Mouse (Mus musculus) lung, embryonic 14.5 days (tissue): ENCODE measurements around the gene Wscd2. TPM values are rescaled to one million over a fixed set of nuclear protein-coding genes. Genes with fewer than 3 reads are reported as not detected.

ENCODE experiments used
- ATAC-seq: fragments of 200-750 bp; cut with Nextera tagmentation; 2 replicates; pipeline ENCODE4 v1.8.0; 2017; ENCODE audit warnings: mild to moderate bottlenecking, moderate TSS enrichment, moderate library complexity; ENCODE audit not compliant: insufficient read depth
- DNase-seq: peaks from one replicate; pipeline ENCODE4 v3.0.0-alpha.2; 2015
- H3K27ac ChIP-seq: fragments of 300-500 bp; sonication (generic); 2 replicates; pipeline ENCODE4 v1.5.1; 2014; ENCODE audit warnings: low read depth, mild to moderate bottlenecking, moderate library complexity
- H3K27me3 ChIP-seq: fragments of 300-500 bp; sonication (generic); 2 replicates; pipeline ENCODE4 v1.6.1; 2014; ENCODE audit warnings: low read length, control low read depth; ENCODE audit not compliant: insufficient read depth
- H3K36me3 ChIP-seq: fragments of 300-500 bp; sonication (generic); 2 replicates; pipeline ENCODE4 v1.6.1; 2014; ENCODE audit warnings: control low read depth; ENCODE audit not compliant: insufficient read depth
- H3K4me1 ChIP-seq: fragments of 300-500 bp; sonication (generic); 2 replicates; pipeline ENCODE4 v1.6.1; 2014; ENCODE audit warnings: antibody characterized with exemption, control low read depth; ENCODE audit not compliant: insufficient read depth
- H3K4me2 ChIP-seq: fragments of 300-500 bp; sonication (generic); 2 replicates; pipeline ENCODE4 v1.6.1; 2014; ENCODE audit warnings: mild to moderate bottlenecking
- H3K4me3 ChIP-seq: fragments of 300-500 bp; sonication (generic); 2 replicates; pipeline ENCODE4 v1.5.1; 2014; ENCODE audit warnings: low read depth, low read length
- H3K9ac ChIP-seq: fragments of 300-500 bp; sonication (generic); 2 replicates; pipeline ENCODE4 v1.6.1; 2014
- H3K9me3 ChIP-seq: fragments of 300-500 bp; sonication (generic); 2 replicates; pipeline ENCODE4 v1.6.1; 2016; ENCODE audit warnings: low read depth, low read length, control low read depth
- CTCF ChIP-seq: IDR thresholded peaks from 2 replicates; pipeline ENCODE4 v1.5.1; 2016; ENCODE audit warnings: antibody characterized with exemption, low read depth
- WGBS: fragments of 180-500 bp; shearing (Covaris S2); extraction: QIAGEN DNeasy Blood & Tissue Kit; methylation state at CpG from one replicate; pipeline ENCODE4 v1.1.7; 2014; 5-methylcytosine and 5-hydroxymethylcytosine counted together
- polyA plus RNA-seq: library from polyadenylated mRNA; unstranded; fragments of >200 nt; fragmentation: Nextera tagmentation; extraction: Ambion mirVana; gene quantifications from 2 replicates; pipeline ENCODE4 v1.2.1, GENCODE M21; 2014

Wscd2 gene
- polyA plus RNA-seq, 1 experiment from 2014 or later, result 6.4 TPM

DNA sequence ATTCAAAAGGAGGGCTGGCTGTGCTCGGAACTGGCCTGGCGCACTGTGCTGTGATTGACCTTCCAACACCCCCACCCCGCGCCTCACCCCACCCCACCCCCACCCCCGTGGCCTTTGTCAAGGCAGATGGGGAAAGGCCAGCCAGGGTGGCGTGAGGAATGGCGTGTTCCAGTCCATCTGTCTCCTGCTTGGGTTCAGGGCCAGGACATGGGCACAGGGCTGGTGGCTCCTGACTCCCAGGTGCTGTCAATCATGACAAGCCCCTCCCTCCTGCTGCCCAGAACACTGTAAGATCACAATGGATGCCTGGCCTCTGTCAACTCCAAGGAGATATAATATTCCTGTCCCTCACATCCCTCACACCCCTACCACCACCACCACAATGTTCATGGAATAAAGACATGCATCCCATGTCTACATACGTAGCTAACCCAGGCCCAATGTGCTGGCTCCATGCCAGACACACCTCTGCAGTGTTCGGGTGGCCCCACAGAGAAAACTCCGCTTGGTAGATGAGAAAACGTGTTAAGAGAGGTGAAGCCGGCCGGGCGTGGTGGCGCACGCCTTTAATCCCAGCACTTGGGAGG lies 130.1 kb downstream of the Wscd2 start:
- H3K4me2 ChIP-seq, result no peak overlapping the region
- no peak for ATAC-seq
- no peak overlapping the region for H3K9ac ChIP-seq
- H3K4me3 ChIP-seq, result no peak overlapping the region
- no peak for TF ChIP-seq CTCF
- H3K4me1 ChIP-seq, result no peaks in the 10 kb centered on the region
- H3K36me3 ChIP-seq, result no peaks in the 10 kb centered on the region
- no peaks in the 10 kb centered on the region for H3K9me3 ChIP-seq
- H3K27ac ChIP-seq, result no peak overlapping the region
- no peaks in the 10 kb centered on the region for H3K27me3 ChIP-seq
- no peak for DNase-seq
- 54% methylated on average over 16 of the region's 16 CpGs for WGBS

DNA sequence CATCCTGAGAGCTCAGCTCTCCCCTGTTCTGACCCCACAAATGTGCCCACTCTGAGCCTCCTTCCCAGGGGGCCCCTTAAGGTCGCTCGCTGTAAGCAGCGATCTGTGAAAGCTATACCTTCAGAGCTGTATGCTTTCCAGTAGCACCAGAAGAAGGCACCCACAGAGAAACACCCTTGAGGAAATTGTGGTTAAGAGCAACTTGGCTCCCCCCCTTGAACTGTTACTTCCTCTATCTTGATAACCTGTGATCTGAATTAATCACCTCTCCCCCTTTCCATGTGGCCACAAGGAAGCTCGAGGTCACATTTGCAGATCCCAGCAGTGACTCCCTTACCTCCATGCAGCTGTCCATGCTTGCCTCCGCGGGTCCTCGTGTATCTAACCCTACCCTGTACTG lies 130.9 kb downstream of the Wscd2 start:
- H3K27ac ChIP-seq, result no peak overlapping the region
- no peak for DNase-seq
- no peak for TF ChIP-seq CTCF
- H3K36me3 ChIP-seq, result no peaks in the 10 kb centered on the region
- H3K4me1 ChIP-seq, result no peaks in the 10 kb centered on the region
- no peak overlapping the region for H3K9ac ChIP-seq
- H3K4me2 ChIP-seq, result no peak overlapping the region
- no peak overlapping the region for H3K4me3 ChIP-seq
- ATAC-seq, result no peak
- no peaks in the 10 kb centered on the region for H3K27me3 ChIP-seq
- 56% methylated on average over 7 of the region's 7 CpGs for WGBS
- H3K9me3 ChIP-seq, result no peaks in the 10 kb centered on the region

DNA sequence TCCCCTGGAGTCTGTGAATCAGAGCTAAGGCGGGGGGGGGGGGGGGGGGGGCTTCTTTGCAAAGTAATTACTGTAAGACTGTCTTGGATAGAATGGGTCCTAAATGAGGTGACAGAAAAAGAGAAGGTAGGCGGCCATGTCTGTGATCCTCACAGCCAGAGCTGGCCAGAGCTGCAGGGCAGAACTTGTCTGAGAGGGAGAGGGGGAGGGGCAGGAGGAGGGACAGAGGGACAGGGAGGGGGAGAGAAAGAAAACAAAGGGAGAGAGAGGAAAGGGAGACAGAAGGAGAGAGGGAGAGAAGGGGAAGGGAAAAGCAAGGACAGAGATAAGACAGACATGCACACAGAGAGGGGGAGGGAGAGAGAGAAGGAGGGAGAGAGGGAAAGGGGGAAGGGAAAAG lies 132.9 kb downstream of the Wscd2 start:
- H3K27me3 ChIP-seq, result 0 out of 2 replicates have a peak, but pooled peaks cover 2% of the 10 kb centered on the region
- H3K4me3 ChIP-seq, result no peak overlapping the region
- DNase-seq (no peak), ATAC-seq (no peak; the same call in 1 of the 2 replicates)
- no peak for TF ChIP-seq CTCF
- peaks cover 7% of the 10 kb centered on the region; the same call in 1 of the 2 replicates for H3K4me1 ChIP-seq
- H3K9ac ChIP-seq, result no peak overlapping the region
- no peak overlapping the region for H3K27ac ChIP-seq
- no peaks in the 10 kb centered on the region for H3K9me3 ChIP-seq
- no peaks in the 10 kb centered on the region for H3K36me3 ChIP-seq
- 12% methylated on average over 2 of the region's 2 CpGs for WGBS
- no peak overlapping the region for H3K4me2 ChIP-seq

DNA sequence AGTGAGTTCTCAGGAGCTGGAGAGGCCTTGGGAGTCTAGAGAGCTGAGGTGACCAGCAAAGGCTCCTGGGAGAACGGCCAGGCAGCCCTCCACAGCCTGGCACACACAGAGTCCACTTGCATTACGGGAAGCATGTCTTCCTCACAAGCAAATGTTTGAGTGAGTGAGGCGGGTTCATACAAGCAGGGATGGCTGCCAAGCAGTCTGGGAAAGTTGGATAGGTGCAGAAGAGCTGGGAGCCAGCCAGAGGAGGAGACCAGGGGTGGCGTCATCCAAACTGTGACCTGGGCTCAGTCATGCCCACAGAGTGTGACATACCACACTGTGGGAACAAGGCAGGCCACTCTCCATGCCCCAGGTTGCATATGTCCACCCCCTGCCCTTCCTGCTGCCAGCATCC lies 134.9 kb downstream of the Wscd2 start:
- 67% methylated on average over 4 of the region's 4 CpGs for WGBS
- H3K36me3 ChIP-seq, result no peaks in the 10 kb centered on the region

DNA sequence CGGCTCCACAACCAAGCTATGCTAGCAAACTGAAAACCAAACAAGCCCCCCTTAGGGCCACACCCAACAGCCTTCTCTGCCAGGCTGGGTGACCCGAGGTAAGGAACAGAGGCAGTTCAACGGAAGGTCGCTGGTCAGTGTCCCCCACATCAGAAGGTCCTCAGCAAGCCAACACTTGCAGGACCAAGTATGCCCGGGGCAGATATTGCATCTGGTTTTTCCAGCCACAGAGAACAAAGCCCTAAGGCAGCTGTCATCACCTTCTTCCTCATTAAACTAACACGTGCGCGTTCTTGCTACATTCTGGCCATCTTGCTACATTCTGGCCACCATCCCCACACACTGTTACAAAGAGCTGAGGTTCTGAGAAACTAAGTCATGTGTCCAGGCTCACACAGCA lies 136.2 kb downstream of the Wscd2 start:
- 45% methylated on average over 8 of the region's 8 CpGs for WGBS
- no peaks in the 10 kb centered on the region for H3K36me3 ChIP-seq
- 0 out of 2 replicates have a peak, but pooled peaks cover 2% of the 10 kb centered on the region for H3K27me3 ChIP-seq
- H3K4me2 ChIP-seq, result no peak overlapping the region
- H3K9me3 ChIP-seq, result no peaks in the 10 kb centered on the region
- H3K27ac ChIP-seq, result no peak overlapping the region
- TF ChIP-seq CTCF, result no peak
- ATAC-seq (no peak), DNase-seq (peak; percentile 57)
- H3K4me1 ChIP-seq, result peaks cover 21% of the 10 kb centered on the region
- no peak overlapping the region for H3K4me3 ChIP-seq
- no peak overlapping the region for H3K9ac ChIP-seq

More for the DNA sequence above, 134.9 kb downstream of the Wscd2 start:
- Histone ChIP-seq H3K9me3 (no peaks in the 10 kb centered on the region), H3K27me3 (0 out of 2 replicates have a peak, but pooled peaks cover 2% of the 10 kb centered on the region), H3K27ac (no peak overlapping the region), H3K4me1 (peaks cover 16% of the 10 kb centered on the region), H3K9ac (no peak overlapping the region), H3K4me3 (no peak overlapping the region), H3K4me2 (no peak overlapping the region)
- no peak for DNase-seq
- ATAC-seq, result no peak
- TF ChIP-seq CTCF, result no peak

DNA sequence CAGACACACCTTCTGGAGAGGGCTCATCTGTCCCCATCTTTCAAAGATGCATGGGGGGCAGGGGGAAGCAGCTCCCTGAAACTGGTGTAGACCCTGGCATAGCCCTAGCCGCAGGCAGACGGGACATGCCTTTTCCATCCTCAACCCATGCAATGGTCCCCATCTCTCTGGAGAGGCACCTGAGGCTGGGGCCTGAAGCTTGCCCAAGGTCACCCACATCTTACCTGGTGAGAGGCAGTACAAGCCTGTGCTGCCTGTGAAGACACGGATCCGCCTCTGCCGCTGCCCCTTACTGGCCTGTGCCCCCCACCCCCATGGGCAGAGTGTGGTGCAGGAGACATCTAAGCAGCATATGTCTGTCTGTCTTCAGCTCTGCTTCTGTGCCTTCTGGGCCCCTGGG lies 136.9 kb downstream of the Wscd2 start:
- ATAC-seq (no peak), DNase-seq (no peak)
- H3K36me3 ChIP-seq, result no peaks in the 10 kb centered on the region
- H3K9ac ChIP-seq, result no peak overlapping the region
- 67% methylated on average over 5 of the region's 5 CpGs for WGBS
- H3K4me3 ChIP-seq, result no peak overlapping the region
- no peak overlapping the region for H3K27ac ChIP-seq
- no peak for TF ChIP-seq CTCF
- H3K9me3 ChIP-seq, result no peaks in the 10 kb centered on the region
- 0 out of 2 replicates have a peak, but pooled peaks cover 2% of the 10 kb centered on the region for H3K27me3 ChIP-seq
- H3K4me2 ChIP-seq, result no peak overlapping the region
- H3K4me1 ChIP-seq, result peaks cover 23% of the 10 kb centered on the region

DNA sequence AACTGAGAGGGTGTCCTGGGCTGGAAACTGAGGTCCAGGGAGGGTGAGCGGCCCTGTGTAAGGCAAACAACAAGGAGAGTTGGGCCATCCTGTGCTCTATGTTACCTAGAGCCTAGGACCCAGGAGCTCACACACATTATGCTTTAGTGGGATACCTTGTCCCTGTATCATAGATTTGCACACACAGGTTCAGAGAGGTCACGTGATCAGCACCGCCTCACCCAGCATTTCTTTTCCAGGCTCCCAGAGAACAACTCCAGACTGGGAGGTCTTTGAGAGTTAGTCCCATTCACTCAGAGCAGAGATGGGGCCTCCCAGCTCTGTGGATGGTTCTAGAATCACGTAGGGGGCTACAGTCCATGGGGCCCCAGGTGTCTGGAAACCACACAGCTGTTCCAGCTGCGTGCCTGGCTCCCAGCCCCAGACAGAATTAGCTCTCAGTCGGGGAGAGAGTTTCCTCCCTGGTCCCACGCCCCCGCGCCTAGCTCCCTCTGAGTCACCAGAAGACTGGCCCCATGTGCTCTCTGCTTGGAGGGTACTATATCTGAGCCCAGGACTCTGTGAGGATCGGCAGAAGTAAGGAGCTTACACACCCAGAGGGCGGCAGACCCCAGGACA lies 137.8 kb downstream of the Wscd2 start:
- peak overlapping the region; percentile 43; the same call in 1 of the 2 replicates for H3K27ac ChIP-seq
- no peaks in the 10 kb centered on the region for H3K36me3 ChIP-seq
- WGBS, result 27% methylated on average over 11 of the region's 11 CpGs
- 0 out of 2 replicates have a peak, but pooled peaks cover 2% of the 10 kb centered on the region for H3K27me3 ChIP-seq
- no peaks in the 10 kb centered on the region for H3K9me3 ChIP-seq
- no peak overlapping the region for H3K4me3 ChIP-seq
- H3K4me1 ChIP-seq, result peaks cover 32% of the 10 kb centered on the region
- DNase-seq, result peak; percentile 78
- no peak overlapping the region for H3K4me2 ChIP-seq
- peak; percentile 60 for ATAC-seq
- no peak for TF ChIP-seq CTCF
- no peak overlapping the region for H3K9ac ChIP-seq
